Mouse (Mus musculus) heart, postnatal 36 days (tissue): ENCODE results near the gene Cdc42bpa. TPM values are rescaled to one million over a fixed set of nuclear protein-coding genes. Genes with fewer than 3 reads are reported as not detected.
"Not testable (repeated sequence)": the region's sequence is repeated elsewhere in the genome, so short reads cannot be mapped to it uniquely, and the experiment has no call there.

Experiments
- DNase-seq, 2 experiments: peaks; one replicate each; pipeline ENCODE4 v3.0.0; 2021 to 2022
- intact Hi-C: fragments of 180-260 bp; cut with DNase I; formaldehyde crosslinking; loops from one replicate; pipeline ENCODE4 v1.15.1; 2025
- total RNA-seq, 2 experiments: library from RNA; stranded (reverse); gene quantifications; 2 replicates each; pipeline ENCODE4 v1.2.3; 2021

Gene Cdc42bpa
- total RNA-seq, 2 experiments from 2014 or later = 41.1 to 43.4 TPM

DNA sequence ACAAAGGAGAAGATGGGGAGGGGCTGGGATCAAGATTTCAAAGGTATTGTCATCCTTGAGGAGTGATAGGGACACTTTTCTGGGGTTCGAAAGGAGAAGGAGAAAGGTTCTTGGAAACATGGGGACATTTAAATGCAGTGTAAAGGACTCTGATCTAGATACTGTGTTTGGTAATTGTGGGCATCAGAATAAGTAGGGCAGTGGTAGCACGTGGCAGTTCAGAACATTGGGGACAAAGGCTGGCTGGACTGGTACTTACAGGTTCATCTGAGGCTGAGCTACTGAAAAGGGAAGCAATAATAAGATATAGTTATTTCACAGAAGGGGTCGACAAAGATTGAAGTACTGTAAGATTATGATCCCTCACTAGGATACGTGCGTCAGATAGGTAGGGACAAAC, 63.2 kb downstream of the Cdc42bpa start:
- intact Hi-C loops = loop anchor here (5.0 kb wide), 1 partner anchor 61 kb away; the partner anchor contains the start of gene Cdc42bpa

DNA sequence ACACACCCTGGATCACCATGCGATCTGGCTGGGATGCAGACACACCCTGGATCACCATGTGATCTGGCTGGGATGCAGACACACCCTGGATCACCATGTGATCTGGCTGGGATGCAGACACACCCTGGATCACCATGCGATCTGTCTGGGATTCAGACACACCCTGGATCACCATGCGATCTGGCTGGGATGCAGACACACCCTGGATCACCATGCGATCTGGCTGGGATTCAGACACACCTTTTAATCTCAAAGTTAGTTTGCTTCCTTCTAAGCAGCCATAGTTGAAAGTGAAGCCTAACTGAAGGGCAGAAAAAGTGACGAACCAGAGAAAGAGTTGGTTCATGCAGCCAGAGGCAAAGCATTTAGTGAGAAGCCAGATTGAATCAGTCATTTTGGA, 69.6 kb downstream of the Cdc42bpa start:
- intact Hi-C loops, DNase-seq: not testable (repeated sequence)

More for the DNA sequence above, 63.2 kb downstream of the Cdc42bpa start:
- DNase-seq = no peak

DNA sequence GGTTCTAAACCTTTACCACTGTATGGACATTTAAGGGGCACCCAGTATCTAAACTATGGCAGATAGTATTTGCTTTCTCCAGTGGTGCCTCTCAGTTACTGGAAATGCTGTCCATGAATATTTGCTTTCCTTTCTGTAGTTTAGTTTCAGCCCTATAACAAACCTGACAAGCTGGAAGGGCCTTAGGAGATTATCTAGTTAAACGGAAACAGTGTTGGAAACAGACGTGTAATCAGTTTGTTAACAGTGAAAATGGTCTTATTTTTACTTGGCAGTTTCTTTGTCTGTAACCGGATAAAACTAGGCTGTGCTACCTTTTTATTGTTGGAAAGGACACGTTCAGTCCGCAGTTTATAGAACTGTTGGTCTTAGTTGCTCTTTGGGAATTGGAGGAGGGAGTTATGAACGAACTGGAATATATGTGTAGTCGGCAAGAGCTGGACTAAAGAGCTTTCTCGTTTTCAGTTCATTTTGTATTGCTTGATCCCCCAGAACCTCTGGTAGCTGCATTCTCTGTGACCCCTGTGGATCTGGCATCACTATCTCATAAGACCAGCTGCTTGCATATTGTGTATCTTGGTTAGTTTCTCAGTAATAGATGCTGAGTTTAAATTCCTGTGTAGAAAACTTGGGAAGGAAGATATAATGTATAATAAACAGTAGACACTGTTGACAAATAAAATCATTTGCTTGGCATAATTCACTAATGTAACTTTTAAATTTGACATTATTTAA, 70.5 kb downstream of the Cdc42bpa start:
- DNase-seq = no peak
- intact Hi-C loops = no loop called here

DNA sequence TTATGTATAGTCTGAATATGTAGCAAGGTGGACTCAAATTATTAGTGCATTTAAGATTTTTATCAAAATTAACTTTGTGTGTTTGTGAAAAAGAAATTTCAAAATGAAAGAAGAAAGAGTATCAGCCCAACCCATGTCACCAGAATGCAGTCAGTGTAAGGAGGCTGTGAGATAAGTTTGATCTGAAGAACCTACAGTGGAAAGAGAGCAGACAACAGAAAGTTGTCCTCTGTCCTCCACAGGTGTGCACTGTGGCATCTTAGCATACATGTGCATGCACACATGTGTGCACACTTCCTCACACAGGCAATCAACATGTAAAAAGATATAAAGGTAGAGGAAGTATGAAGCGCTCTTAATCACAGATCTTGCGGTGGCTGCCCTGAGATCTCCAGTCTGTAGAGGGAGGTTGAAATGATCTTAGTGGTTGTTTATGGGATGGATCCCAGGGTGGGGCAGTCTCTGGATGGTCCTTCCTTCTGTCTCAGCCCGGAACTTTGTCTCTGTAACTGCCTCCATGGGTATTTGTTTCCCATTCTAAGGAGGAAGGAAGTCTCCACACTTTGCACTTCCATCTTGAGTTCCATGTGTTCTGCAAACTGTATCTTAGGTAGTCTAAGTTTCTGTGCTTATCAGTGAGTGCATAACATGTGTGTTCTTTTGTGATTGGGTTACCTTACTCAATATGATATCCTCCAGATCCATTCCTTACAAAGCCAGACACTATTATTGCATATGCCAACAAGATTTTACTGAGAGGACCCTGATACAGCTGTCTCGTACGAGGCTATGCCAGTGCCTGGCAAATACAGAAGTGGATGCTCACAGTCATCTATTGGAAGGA, 71.7 kb downstream of the Cdc42bpa start:
- no peak for DNase-seq
- intact Hi-C loops = no loop called here

DNA sequence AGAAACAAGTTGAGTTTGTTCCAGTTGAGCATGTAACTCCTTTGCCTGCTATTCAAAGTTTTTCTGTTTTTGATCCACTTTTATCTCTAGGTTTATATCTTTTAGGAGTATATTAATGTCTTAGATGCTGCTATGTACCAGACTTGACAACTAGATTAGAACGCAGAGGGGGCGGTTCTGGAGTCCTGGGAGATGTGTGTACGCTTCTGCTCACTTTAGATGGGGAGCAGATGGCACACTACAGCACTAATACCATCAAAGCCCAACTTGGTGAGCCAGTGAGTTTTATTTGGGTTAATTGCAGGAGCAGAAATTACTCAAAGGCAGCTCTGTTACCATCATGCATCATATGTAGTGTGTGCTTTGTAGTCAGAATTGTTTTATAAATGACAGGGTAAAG, 77.2 kb downstream of the Cdc42bpa start:
- intact Hi-C loops = no loop called here

DNA sequence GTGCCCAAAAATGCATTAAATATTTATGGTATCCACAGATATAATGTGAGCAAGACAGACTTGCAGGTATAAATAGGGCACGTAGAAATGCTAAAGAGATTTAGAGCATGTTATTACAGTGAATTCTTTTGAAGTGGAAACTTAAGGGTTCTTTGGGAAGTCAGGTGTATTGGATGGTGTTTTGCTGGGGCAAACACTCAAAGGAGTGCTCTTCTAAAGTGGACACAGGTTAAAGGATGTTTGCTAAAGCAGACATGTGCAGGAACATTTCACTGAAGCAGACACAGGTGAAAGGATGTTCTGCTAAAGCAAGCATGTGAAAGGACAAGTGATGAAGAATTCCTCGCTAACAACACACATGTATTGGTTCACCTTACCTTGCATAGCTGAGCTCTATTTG, 83.9 kb downstream of the Cdc42bpa start:
- intact Hi-C loops = no loop called here
- no peak for DNase-seq

More for the DNA sequence above, 77.2 kb downstream of the Cdc42bpa start:
- no peak for DNase-seq

DNA sequence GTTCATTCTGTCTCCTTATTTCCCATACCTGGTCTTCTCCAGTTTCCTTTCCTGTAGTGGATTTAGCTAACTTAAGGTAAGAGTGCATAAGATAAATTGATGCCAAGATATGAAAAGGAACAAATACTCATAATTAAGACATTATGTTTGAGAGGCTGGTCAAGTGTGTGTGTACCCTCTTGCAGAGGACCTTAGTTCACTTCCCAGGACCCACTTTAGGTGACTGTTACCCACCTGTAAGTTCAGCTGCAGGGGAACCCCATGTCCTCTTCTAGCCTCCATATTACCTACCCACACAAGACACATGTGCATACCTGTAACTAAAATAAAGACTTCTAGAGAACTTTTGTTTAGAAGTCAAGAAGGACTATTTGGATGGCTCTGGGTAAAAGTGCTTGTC, 84.9 kb downstream of the Cdc42bpa start:
- DNase-seq = no peak
- intact Hi-C loops = no loop called here

DNA sequence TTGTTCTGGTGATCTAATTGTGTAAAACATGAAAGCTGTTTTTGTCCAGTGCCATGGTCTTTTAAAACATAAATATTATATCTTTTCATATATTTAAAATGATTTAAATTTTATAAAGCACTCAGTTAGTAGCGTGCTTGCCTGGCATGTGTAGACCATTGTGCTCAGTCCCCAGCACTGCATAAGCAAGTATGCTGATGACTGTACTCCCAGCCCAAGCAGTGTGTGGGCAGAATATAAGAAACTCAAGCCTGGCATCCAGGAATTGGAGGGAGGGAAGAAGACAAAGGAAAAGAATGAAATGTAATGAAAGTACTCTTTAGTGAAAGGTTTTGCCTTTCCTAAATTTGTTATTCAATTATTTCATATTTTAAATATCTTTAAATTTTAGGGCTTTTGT, 128.9 kb downstream of the Cdc42bpa start:
- no peak for DNase-seq
- intact Hi-C loops = no loop called here

DNA sequence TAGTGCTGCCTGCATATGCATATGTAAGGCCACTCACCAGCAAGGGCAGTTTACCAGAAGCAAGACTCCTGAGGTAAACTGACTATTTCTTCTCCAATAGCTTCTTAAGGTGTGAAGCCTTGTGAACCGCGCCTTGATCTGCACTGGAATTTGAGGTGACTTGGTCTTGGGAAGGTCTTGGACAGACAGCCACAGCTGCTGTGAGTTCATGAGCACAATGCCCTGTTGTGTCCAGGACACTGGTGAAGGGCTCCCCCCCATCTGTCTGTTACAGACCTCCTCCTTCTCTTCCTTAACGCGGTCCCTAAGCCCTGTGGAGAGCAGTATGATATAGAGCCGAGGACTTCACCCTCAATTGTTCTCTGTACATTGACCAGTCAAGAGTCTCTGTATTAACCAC, 138.2 kb downstream of the Cdc42bpa start:
- intact Hi-C loops = no loop called here
- no peak for DNase-seq

DNA sequence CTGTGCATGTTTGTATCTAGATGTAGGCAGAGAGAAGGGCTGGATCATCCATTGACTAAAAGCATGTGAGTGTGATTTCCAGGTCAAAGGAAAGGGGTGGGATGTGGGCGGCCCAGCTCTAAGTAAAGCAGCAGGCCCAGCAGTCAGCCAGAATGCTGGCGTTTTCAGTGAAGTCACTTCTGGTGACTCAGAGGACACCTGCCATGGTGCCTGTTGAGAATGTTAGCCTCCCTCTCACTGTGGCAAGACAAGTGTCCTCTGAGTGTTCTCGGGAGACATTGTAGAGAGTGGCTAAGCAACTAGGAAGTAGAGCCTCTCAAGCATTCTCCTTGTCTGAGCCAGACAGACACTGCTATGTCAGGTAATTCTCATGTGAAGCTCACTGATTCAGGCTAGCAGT, 144.3 kb downstream of the Cdc42bpa start:
- intact Hi-C loops = no loop called here
- DNase-seq = no peak

DNA sequence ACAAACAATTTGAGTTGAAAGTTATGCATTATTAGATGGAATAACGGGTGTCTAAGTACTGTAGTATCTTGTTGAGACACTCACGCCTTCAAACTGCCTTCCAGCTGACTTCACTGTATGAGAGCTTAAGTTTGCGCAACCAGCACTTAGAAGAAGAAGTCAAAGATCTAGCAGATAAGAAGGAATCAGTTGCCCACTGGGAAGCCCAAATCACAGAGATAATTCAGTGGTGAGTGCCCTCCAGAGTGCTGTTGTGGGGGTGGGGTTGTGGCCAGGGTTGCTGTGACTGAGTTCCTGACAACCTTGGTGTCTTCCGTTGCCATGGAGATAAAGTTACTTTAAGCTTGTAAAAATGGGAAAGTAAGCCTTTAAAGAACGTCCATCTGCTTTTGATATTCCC, 148.8 kb downstream of the Cdc42bpa start:
- intact Hi-C loops = no loop called here
- DNase-seq = no peak

DNA sequence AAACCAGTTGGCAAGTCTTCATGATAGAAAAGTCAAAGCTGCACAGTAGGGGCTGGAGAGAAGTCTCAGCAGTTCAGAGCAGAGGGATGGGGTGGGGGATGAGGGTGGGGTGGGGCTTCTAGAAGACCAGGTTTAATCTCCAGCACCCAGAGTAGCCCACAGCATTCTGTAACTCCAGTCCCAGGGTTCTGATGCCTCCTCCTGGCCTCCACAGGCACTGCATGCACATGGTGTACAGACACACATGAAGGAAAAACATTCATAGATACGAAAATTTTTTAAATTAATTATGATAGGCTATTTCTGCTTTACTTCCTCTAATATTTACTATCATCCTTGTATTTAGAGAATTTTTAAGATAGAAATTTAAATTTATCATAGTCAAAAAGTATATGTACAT, 156.3 kb downstream of the Cdc42bpa start:
- intact Hi-C loops = loop anchor here (2.0 kb wide), 1 partner anchor 258 kb away; no protein-coding TSS in a partner anchor
- DNase-seq = peak in 1 of 2 experiments; percentile 25

DNA sequence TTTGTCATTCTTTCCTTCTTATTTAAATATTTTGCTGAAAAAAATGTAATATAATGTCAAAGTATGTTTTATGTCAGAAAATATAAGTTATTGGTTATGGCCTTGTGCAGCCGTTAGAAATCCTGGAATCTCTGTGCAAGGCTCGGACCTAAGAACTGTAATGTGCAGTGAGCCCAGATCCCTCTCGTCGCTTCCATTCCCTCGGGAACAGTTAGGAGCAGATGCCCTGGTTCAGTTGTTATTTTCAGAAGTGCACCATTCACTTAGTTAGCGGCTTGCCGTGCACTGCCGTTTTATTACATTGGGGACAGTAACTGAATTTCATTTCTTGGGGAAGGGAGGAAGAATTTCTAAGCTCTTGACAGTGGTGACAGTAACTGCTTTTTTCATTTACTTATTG, 158.0 kb downstream of the Cdc42bpa start:
- DNase-seq = no peak
- intact Hi-C loops = no loop called here

DNA sequence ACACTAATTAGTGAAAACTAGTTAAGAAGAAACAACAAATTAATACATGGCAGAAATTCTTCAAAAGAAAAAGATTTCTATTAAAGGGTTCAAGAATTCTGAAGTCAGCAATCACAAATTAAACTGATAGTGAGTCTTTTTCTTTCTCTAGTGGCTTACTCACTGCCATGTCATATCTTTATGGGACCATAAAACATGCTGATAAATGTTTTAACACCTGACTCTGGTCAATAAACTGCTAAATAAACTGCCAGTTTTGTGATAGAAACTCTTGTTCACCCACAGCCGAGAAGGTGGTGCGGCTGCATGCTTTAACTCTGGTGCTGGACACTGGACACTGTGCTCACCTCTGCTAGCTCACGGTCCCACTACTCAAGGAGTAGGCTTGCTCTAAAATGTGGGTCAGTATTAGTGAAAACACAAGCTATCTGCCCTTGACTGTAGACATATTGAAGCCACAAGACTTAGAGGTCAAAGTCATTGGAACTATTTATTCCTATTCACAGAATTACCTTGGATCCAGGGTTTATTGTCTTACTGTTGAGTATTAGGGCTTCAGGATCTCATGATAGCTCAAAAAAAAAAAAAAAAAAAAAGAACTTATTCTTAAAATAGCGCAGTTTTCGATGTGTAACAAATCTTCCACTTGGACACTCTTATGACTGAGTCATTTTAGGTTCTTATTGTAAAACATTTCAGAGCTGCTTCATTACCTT, 168.0 kb downstream of the Cdc42bpa start:
- intact Hi-C loops = no loop called here
- DNase-seq = no peak

DNA sequence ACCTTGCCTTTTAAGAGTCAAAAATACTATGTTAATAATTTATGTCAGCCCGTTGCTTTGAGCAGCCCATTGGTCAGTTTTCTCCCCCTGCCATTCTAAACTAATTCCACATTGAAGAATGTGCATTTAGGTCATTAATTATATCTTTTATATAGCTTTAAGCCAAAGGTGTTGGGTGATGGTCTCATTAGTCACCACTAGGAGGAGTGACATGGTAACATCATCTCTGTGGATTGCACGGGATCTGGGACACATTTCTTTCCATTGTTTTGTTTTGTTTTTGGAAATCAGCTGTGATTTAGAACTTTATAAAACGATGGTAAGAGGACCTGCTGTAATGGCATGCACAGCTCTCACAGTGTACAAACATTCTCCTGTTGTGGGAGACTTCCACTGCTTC, 171.1 kb downstream of the Cdc42bpa start:
- DNase-seq = no peak
- intact Hi-C loops = no loop called here

DNA sequence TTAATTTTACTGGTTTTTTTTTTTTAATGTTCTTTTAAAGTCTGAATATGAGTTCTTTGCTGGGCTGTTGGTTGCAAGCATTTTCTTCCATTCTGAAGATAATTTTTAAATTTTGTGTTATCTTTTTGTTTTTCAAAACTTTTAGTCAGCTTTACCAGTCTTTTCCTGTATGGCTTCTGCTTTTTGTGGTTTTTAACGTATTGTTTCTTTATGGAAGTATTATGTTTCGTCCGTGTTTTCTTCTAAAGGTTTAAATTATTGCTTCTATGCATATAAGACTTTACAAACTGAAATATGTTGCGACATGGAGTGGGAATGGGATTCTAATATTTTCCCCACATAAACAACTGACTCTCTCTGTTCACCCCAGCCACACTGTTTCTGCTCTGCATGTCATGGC, 171.9 kb downstream of the Cdc42bpa start:
- no peak for DNase-seq
- intact Hi-C loops = no loop called here

DNA sequence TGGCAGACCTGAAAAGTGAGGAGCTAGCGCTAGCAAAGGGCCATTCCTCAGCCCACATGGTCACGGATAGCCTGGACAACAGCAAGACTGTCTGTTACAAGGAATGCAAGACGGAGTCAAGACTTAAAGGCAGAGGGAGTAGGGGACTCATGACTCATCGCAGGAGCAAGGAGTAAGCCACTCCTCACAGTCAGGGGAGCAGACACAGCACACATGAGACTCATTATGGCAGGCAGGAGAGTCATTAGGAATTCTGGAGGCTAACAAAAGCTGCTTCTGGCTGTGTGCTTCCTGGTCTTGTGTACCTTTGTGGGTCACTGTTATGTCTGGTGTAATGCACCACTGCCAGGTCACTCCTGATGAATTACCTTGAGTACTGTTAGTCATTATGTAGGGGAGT, 178.9 kb downstream of the Cdc42bpa start:
- no peak for DNase-seq
- intact Hi-C loops = no loop called here

DNA sequence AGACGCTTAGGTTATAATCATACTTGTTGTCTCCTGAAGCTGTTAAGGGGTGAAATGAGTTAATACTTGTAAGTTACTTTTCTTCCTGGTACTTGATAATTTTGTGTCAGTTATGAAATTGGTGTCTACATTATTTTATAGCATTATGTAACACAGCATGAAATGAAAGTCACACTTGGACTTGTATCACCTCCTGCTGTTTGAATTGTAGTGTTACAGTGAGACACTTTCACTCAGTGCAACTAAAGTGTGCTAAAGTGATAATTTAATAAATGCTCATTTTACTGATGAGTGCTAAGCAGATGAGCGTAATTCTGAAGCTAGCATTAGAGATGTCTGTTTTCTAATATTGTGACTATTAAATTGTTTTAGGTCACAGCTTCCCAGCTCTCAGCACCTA, 180.7 kb downstream of the Cdc42bpa start:
- intact Hi-C loops = loop anchor here (2.0 kb wide), 1 partner anchor 282 kb away; no protein-coding TSS in a partner anchor
- DNase-seq = no peak

DNA sequence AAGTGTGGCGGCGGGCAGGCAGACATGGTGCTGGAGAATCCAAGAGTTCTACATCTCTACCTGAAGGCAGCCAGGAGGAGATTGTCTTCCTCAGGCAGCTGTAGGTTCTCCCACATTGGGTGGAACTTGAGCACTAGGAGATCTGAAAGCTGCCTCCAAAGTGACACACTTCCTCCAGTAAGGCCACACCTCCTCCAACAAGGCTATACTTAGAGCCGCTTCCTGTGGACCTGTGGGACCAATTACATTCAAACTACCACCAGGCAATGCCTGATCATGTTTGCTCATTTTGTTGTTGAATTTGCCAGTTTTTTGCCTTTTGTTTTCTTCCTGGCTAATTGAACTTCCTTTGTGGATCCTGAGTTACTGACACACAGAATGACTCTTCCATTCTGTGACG, 187.8 kb downstream of the Cdc42bpa start:
- intact Hi-C loops = no loop called here
- no peak for DNase-seq

DNA sequence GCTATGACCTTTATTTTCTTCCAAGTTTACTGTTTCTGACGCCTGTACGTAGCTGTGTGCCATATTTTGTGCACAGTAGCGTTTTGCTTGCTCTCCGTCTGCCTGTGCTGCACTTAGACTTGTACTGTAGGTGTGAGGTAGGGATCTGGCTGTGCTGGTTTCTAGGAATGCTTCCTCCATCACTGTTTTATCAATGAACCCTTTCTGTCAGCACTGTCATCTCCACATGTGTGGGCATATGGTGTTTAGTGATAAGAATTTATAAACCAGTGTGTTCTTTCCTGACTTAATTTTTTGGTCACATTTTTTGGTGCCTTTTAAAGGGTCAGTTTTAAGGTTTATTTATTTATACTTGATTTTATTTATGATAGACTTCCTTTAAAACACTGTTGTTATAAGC, 188.3 kb downstream of the Cdc42bpa start:
- no peak for DNase-seq
- intact Hi-C loops = no loop called here

DNA sequence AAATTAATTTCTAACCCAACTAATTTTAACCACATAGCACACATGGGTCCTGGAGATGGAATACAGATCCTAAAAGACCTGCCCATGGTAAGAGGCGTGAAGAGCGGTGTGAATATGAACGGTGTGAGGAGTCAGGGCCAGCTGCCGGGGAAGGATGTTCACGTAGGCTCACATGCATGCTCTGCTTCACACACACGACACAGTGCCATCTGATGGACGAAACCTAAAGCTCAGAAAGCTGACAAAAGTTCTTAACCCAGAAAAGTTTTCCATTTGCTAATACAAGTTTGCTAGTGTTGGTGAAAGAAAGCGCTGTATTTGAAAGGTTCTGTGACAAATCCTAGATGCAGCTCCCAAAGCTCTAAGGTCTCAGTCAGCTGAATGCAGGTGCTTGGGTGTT, 190.9 kb downstream of the Cdc42bpa start:
- intact Hi-C loops = no loop called here

More for the DNA sequence above, 190.9 kb downstream of the Cdc42bpa start:
- DNase-seq = no peak
